9 mouse cellular contexts compared by ENCODE assay signal in genomic region chr19:5094243-5094632, GRCm38 (mm10). TPM values are rescaled to one million over a fixed set of nuclear protein-coding genes. Genes with fewer than 3 reads are reported as not detected.
A peak's percentile ranks its signal among the peaks of the same experiment; 100 is the strongest.
DNase-seq lines count a peak whose midpoint lies in the region; ATAC-seq lines count a peak whose summit lies in the region.
"Had no signal": no experiment of that assay in that cellular context is flagged by ENCODE, and none has a peak within 500 bp of the region (broad histone marks: within the 10 kb centered on the region; RNA-seq: fewer than 3 reads in every experiment).

No protein-coding gene starts in this region.

- H3K4me3 ChIP-seq in embryonic facial prominence, embryonic 15.5 days (replicated peaks) = no peak overlapping the region; the same call in 1 of the 2 replicates
- H3K4me3 ChIP-seq in heart, embryonic 10.5 days = peak overlapping the region; percentile 22; the same call in 1 of the 2 replicates
- no peak overlapping the region for H3K4me3 ChIP-seq in kidney, embryonic 15.5 days (replicated peaks)

- DNase-seq in 3T3-L1 (ENCODE audit: low read depth, low spot score) (peak; percentile 81), liver (peak; percentile 90)
- DNase-seq in adrenal gland, postnatal 4 days (ENCODE audit: low spot score in 2 of 2) = peak; percentile 92 to 96
- peak; percentile 96 for DNase-seq in heart, embryonic 10.5 days (ENCODE audit: low spot score)
- peak; percentile 88 to 96 for DNase-seq in spleen, postnatal 4 days (ENCODE audit: low spot score in 2 of 2)

- WGBS in embryonic facial prominence, embryonic 15.5 days = under 1% methylated on average over 21 of the region's 21 CpGs
- WGBS in heart, embryonic 10.5 days = 0% methylated on average over 21 of the region's 21 CpGs
- WGBS in kidney, embryonic 15.5 days = under 1% methylated on average over 21 of the region's 21 CpGs

- peak overlapping the region; percentile 29; the same call in 1 of the 2 replicates for H3K4me2 ChIP-seq in embryonic facial prominence, embryonic 15.5 days (replicated peaks)
- H3K4me2 ChIP-seq in kidney, embryonic 15.5 days = peak overlapping the region; percentile 4; the same call in 1 of the 2 replicates

- H3K27me3 ChIP-seq in embryonic facial prominence, embryonic 15.5 days = no peaks in the 10 kb centered on the region
- no peaks in the 10 kb centered on the region; the same call in 1 of the 2 replicates for H3K27me3 ChIP-seq in heart, embryonic 10.5 days (ENCODE audit: insufficient read depth, poor library complexity, severe bottlenecking)
- H3K27me3 ChIP-seq in kidney, embryonic 15.5 days = 0 out of 2 replicates have a peak, but pooled peaks cover 2% of the 10 kb centered on the region
- H3K27me3 ChIP-seq: Patski had no signal

- no peak overlapping the region for H3K9ac ChIP-seq in embryonic facial prominence, embryonic 15.5 days
- H3K9ac ChIP-seq in kidney, embryonic 15.5 days = no peak overlapping the region

- no peak overlapping the region for H3K27ac ChIP-seq in embryonic facial prominence, embryonic 15.5 days (replicated peaks)
- 0 out of 2 replicates have a peak overlapping the region, but pooled peaks have one; percentile 22 for H3K27ac ChIP-seq in heart, embryonic 10.5 days
- no peak overlapping the region for H3K27ac ChIP-seq in kidney, embryonic 15.5 days

- peaks cover 43% of the 10 kb centered on the region for H3K36me3 ChIP-seq in embryonic facial prominence, embryonic 15.5 days
- peaks cover 40% of the 10 kb centered on the region for H3K36me3 ChIP-seq in heart, embryonic 10.5 days
- H3K36me3 ChIP-seq in kidney, embryonic 15.5 days = peaks cover 37% of the 10 kb centered on the region

- peak; percentile 43; the same call in 1 of the 2 replicates for ATAC-seq in embryonic facial prominence, embryonic 15.5 days (ENCODE audit: insufficient number of reproducible peaks, low FRiP score, low TSS enrichment, low read depth)
- ATAC-seq in kidney, embryonic 15.5 days (replicated peaks; ENCODE audit: low FRiP score) = peak; percentile 44
- peak; percentile 72 for ATAC-seq in monocyte, adult 5-6 weeks (replicated peaks; ENCODE audit: insufficient number of reproducible peaks, low FRiP score, low TSS enrichment, poor library complexity, severe bottlenecking)
- ATAC-seq: Patski had no signal

- H3K4me1 ChIP-seq in embryonic facial prominence, embryonic 15.5 days = peaks cover 61% of the 10 kb centered on the region
- peaks cover 60% of the 10 kb centered on the region for H3K4me1 ChIP-seq in heart, embryonic 10.5 days
- peaks cover 58% of the 10 kb centered on the region for H3K4me1 ChIP-seq in kidney, embryonic 15.5 days

- no peaks in the 10 kb centered on the region for H3K9me3 ChIP-seq in embryonic facial prominence, embryonic 15.5 days (replicated peaks)
- no peaks in the 10 kb centered on the region for H3K9me3 ChIP-seq in heart, embryonic 10.5 days
- H3K9me3 ChIP-seq in kidney, embryonic 15.5 days (replicated peaks) = no peaks in the 10 kb centered on the region

RNA-seq across cellular contexts. Expression of gene Cnih2, which starts 4.1 kb away (rescaled TPM):
- 10 to 100 TPM; 11.4 to 15.2 TPM for total RNA-seq in adrenal gland, postnatal 4 days (2021)
- 35.5 and 38.7 TPM in 2 replicates for polyA plus RNA-seq in embryonic facial prominence, embryonic 15.5 days (2015; fragmentation: Nextera tagmentation; extraction: Ambion mirVana)
- 4.6 and 12.7 TPM in 2 replicates for polyA plus RNA-seq in heart, embryonic 10.5 days (2016; fragmentation: Nextera tagmentation; extraction: Ambion mirVana)
- polyA plus RNA-seq in kidney, embryonic 15.5 days (2015; fragmentation: Nextera tagmentation; extraction: Ambion mirVana) = 13.3 and 15.1 TPM in 2 replicates
- 0.32 TPM in 1 of 3 replicates, not detected in the others for total RNA-seq in monocyte, adult 5-6 weeks (2017)

RNA-seq across cellular contexts. Expression of gene Yif1a, which starts 5.9 kb away (rescaled TPM):
- total RNA-seq in adrenal gland, postnatal 4 days (2021) = 10 to 100 TPM; 68.4 to 72.5 TPM
- 111 and 119 TPM in 2 replicates for polyA plus RNA-seq in embryonic facial prominence, embryonic 15.5 days (2015; fragmentation: Nextera tagmentation; extraction: Ambion mirVana)
- polyA plus RNA-seq in heart, embryonic 10.5 days (2016; fragmentation: Nextera tagmentation; extraction: Ambion mirVana) = 94.9 and 104 TPM in 2 replicates
- polyA plus RNA-seq in kidney, embryonic 15.5 days (2015; fragmentation: Nextera tagmentation; extraction: Ambion mirVana) = 99.8 and 101 TPM in 2 replicates
- total RNA-seq in monocyte, adult 5-6 weeks (2017) = 10.4 to 13.3 TPM (median 10.5 TPM) in 3 replicates

RNA-seq across cellular contexts. Expression of gene Tmem151a, which starts 8.9 kb away (rescaled TPM):
- 1 to 10 TPM; 3.8 to 4.9 TPM for total RNA-seq in adrenal gland, postnatal 4 days (2021)
- polyA plus RNA-seq in embryonic facial prominence, embryonic 15.5 days (2015; fragmentation: Nextera tagmentation; extraction: Ambion mirVana) = 2.3 and 3.0 TPM in 2 replicates
- 6.4 and 7.6 TPM in 2 replicates for polyA plus RNA-seq in heart, embryonic 10.5 days (2016; fragmentation: Nextera tagmentation; extraction: Ambion mirVana)
- polyA plus RNA-seq in kidney, embryonic 15.5 days (2015; fragmentation: Nextera tagmentation; extraction: Ambion mirVana) = 1.3 and 1.8 TPM in 2 replicates
- total RNA-seq in monocyte, adult 5-6 weeks (2017) = 0.67 to 7.8 TPM (median 3.3 TPM) in 3 replicates

RNA-seq across cellular contexts. Expression of gene Rab1b, which starts 12.6 kb away (rescaled TPM):
- 100 to 1,000 TPM; 168 to 173 TPM for total RNA-seq in adrenal gland, postnatal 4 days (2021)
- polyA plus RNA-seq in embryonic facial prominence, embryonic 15.5 days (2015; fragmentation: Nextera tagmentation; extraction: Ambion mirVana) = 256 and 270 TPM in 2 replicates
- 261 and 263 TPM in 2 replicates for polyA plus RNA-seq in heart, embryonic 10.5 days (2016; fragmentation: Nextera tagmentation; extraction: Ambion mirVana)
- polyA plus RNA-seq in kidney, embryonic 15.5 days (2015; fragmentation: Nextera tagmentation; extraction: Ambion mirVana) = 268 and 290 TPM in 2 replicates
- 87.3 to 123 TPM (median 101 TPM) in 3 replicates for total RNA-seq in monocyte, adult 5-6 weeks (2017)

RNA-seq across cellular contexts. Expression of gene Klc2, which starts 24.1 kb away (rescaled TPM):
- total RNA-seq in adrenal gland, postnatal 4 days (2021) = 10 to 100 TPM; 39.5 to 45.3 TPM
- polyA plus RNA-seq in embryonic facial prominence, embryonic 15.5 days (2015; fragmentation: Nextera tagmentation; extraction: Ambion mirVana) = 17.9 and 19.5 TPM in 2 replicates
- 23.7 and 27.0 TPM in 2 replicates for polyA plus RNA-seq in heart, embryonic 10.5 days (2016; fragmentation: Nextera tagmentation; extraction: Ambion mirVana)
- polyA plus RNA-seq in kidney, embryonic 15.5 days (2015; fragmentation: Nextera tagmentation; extraction: Ambion mirVana) = 27.5 and 27.8 TPM in 2 replicates
- 9.2 to 25.6 TPM (median 17.2 TPM) in 3 replicates for total RNA-seq in monocyte, adult 5-6 weeks (2017)
